Mouse (Mus musculus) midbrain, embryonic 13.5 days (tissue): Measurements from ENCODE around the gene Sirt2. TPM values are rescaled to one million over a fixed set of nuclear protein-coding genes. Genes with fewer than 3 reads are reported as not detected.

Experiments
- ATAC-seq: fragments of 200-750 bp; cut with Nextera tagmentation; 2 replicates; pipeline ENCODE4 v1.8.0; 2017; ENCODE audit warnings: mild to moderate bottlenecking, moderate TSS enrichment, moderate library complexity
- H3K27ac ChIP-seq: fragments of 300-500 bp; sonication (generic); 2 replicates; pipeline ENCODE4 v1.5.1; 2015; ENCODE audit warnings: inconsistent platforms, mild to moderate bottlenecking, moderate library complexity
- H3K27me3 ChIP-seq: fragments of 300-500 bp; sonication (generic); 2 replicates; pipeline ENCODE4 v1.6.1; 2015; ENCODE audit warnings: mild to moderate bottlenecking, inconsistent platforms
- H3K36me3 ChIP-seq: fragments of 300-500 bp; sonication (generic); 2 replicates; pipeline ENCODE4 v1.6.1; 2015; ENCODE audit warnings: mild to moderate bottlenecking, inconsistent platforms
- H3K4me1 ChIP-seq: fragments of 300-500 bp; sonication (generic); replicated peaks from 2 replicates; pipeline ENCODE4 v1.6.1; 2015; ENCODE audit warnings: inconsistent platforms
- H3K4me2 ChIP-seq: fragments of 300-500 bp; sonication (generic); replicated peaks from 2 replicates; pipeline ENCODE4 v1.6.1; 2015; ENCODE audit warnings: moderate library complexity, mild to moderate bottlenecking, inconsistent platforms
- H3K4me3 ChIP-seq: fragments of 300-500 bp; sonication (generic); replicated peaks from 2 replicates; pipeline ENCODE4 v1.5.1; 2015; ENCODE audit warnings: mild to moderate bottlenecking, inconsistent platforms
- H3K9ac ChIP-seq: fragments of 300-500 bp; sonication (generic); replicated peaks from 2 replicates; pipeline ENCODE4 v1.6.1; 2015; ENCODE audit warnings: mild to moderate bottlenecking, inconsistent platforms
- H3K9me3 ChIP-seq: fragments of 300-500 bp; sonication (generic); 2 replicates; pipeline ENCODE4 v1.6.1; 2016; ENCODE audit warnings: mild to moderate bottlenecking, inconsistent platforms
- WGBS: fragments of 180-500 bp; shearing (Covaris S2); methylation state at CpG from one replicate; pipeline ENCODE4 v1.1.7; 2015; 5-methylcytosine and 5-hydroxymethylcytosine counted together
- polyA plus RNA-seq: library from polyadenylated mRNA; unstranded; fragments of >200 nt; fragmentation: Nextera tagmentation; extraction: Ambion mirVana; gene quantifications from 2 replicates; pipeline ENCODE4 v1.2.1, GENCODE M21; 2015

Gene Sirt2
- polyA plus RNA-seq, 1 experiment from 2014 or later, result 108 TPM

DNA sequence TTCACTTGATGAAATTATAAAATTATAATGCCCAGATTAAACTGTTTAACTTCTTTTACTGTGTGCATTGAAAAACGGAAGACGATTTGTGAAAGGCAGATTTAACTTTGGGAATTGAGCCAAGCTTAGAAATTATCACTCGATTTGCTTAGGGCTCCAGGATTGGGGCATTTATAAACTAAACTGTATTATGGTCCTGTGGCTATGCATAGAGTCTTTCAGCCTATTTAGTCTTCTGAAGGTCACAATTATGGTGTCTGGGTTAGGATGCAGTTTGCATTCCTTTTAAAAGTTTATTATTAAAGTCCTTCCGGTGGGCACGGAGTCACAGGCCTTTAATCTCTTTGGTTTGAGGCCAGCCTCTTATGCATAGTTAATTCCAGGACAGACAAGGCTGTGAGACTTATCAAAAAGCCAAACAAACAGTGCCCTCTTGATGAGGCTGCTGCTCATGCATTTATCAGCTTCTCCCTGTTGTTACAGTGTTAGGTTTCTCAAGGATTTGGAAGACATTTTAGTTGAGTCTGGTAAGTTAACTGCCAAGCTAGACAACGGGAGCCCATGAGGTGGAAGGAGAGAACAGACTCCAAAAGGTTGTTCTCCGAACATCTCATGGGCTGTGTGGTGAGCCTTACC lies 45.2 kb downstream of the Sirt2 start:
- peaks cover 62% of the 10 kb centered on the region for H3K4me1 ChIP-seq

GRCm38 (mm10) chr7:28812436-28812835 lies 45.9 kb downstream of the Sirt2 start:
- 75% methylated on average over 4 of the region's 4 CpGs for WGBS
- H3K27ac ChIP-seq, result no peak overlapping the region
- H3K4me1 ChIP-seq, result peaks cover 68% of the 10 kb centered on the region
- no peak for ATAC-seq
- H3K4me2 ChIP-seq, result peak overlapping the region; percentile 92
- no peaks in the 10 kb centered on the region for H3K9me3 ChIP-seq
- peaks cover 52% of the 10 kb centered on the region for H3K36me3 ChIP-seq
- H3K4me3 ChIP-seq, result peak overlapping the region; percentile 81
- no peaks in the 10 kb centered on the region for H3K27me3 ChIP-seq
- H3K9ac ChIP-seq, result peak overlapping the region; percentile 71

More for the DNA sequence above, 45.2 kb downstream of the Sirt2 start:
- Histone ChIP-seq H3K4me2 (peak overlapping the region; percentile 92), H3K9me3 (no peaks in the 10 kb centered on the region), H3K36me3 (peaks cover 45% of the 10 kb centered on the region), H3K9ac (peak overlapping the region; percentile 71), H3K27ac (peak overlapping the region; percentile 98; the same call in 1 of the 2 replicates), H3K27me3 (no peaks in the 10 kb centered on the region), H3K4me3 (peak overlapping the region; percentile 81)
- WGBS, result 14% methylated on average over 7 of the region's 7 CpGs
- no peak for ATAC-seq

GRCm38 (mm10) chr7:28812949-28813348 lies 46.4 kb downstream of the Sirt2 start:
- H3K27ac ChIP-seq, result no peak overlapping the region
- H3K9ac ChIP-seq, result peak overlapping the region; percentile 19; the same call in 1 of the 2 replicates
- H3K36me3 ChIP-seq, result peaks cover 57% of the 10 kb centered on the region
- no peak for ATAC-seq
- 85% methylated on average over 5 of the region's 5 CpGs for WGBS
- no peaks in the 10 kb centered on the region for H3K27me3 ChIP-seq
- peaks cover 69% of the 10 kb centered on the region for H3K4me1 ChIP-seq
- peak overlapping the region; percentile 81 for H3K4me3 ChIP-seq
- H3K4me2 ChIP-seq, result peak overlapping the region; percentile 92
- H3K9me3 ChIP-seq, result no peaks in the 10 kb centered on the region

- H3K9ac ChIP-seq, result no peak overlapping the region; the same call in 1 of the 2 replicates
- peaks cover 75% of the 10 kb centered on the region for H3K4me1 ChIP-seq
- no peak overlapping the region for H3K27ac ChIP-seq
- H3K27me3 ChIP-seq, result no peaks in the 10 kb centered on the region
- no peaks in the 10 kb centered on the region for H3K9me3 ChIP-seq
- 89% methylated on average over 5 of the region's 5 CpGs for whole genome bisulfite sequencing
- peaks cover 71% of the 10 kb centered on the region for H3K36me3 ChIP-seq
- H3K4me2 ChIP-seq, result no peak overlapping the region
- H3K4me3 ChIP-seq, result no peak overlapping the region
- no peak for ATAC-seq
Measured at GRCm38 (mm10) chr7:28814306-28815034, 47.9 kb downstream of the Sirt2 start.

GRCm38 (mm10) chr7:28815230-28815629 lies 48.7 kb downstream of the Sirt2 start:
- peaks cover 78% of the 10 kb centered on the region for H3K36me3 ChIP-seq
- peak overlapping the region; percentile 32; the same call in 1 of the 2 replicates for H3K9ac ChIP-seq
- ATAC-seq, result no peak
- no peak overlapping the region for H3K4me3 ChIP-seq
- H3K4me1 ChIP-seq, result peaks cover 80% of the 10 kb centered on the region
- H3K27ac ChIP-seq, result no peak overlapping the region
- no peaks in the 10 kb centered on the region for H3K27me3 ChIP-seq
- no peaks in the 10 kb centered on the region for H3K9me3 ChIP-seq
- 90% methylated on average over 9 of the region's 9 CpGs for whole genome bisulfite sequencing
- H3K4me2 ChIP-seq, result no peak overlapping the region

- Histone ChIP-seq H3K27ac (no peak overlapping the region), H3K4me3 (no peak overlapping the region), H3K4me2 (no peak overlapping the region), H3K9me3 (no peaks in the 10 kb centered on the region), H3K27me3 (no peaks in the 10 kb centered on the region), H3K9ac (peak overlapping the region; percentile 1; the same call in 1 of the 2 replicates), H3K36me3 (peaks cover 88% of the 10 kb centered on the region), H3K4me1 (peaks cover 90% of the 10 kb centered on the region)
- no peak for ATAC-seq
- WGBS, result 82% methylated on average over 9 of the region's 9 CpGs
Measured at GRCm38 (mm10) chr7:28816201-28816600, 49.7 kb downstream of the Sirt2 start.

GRCm38 (mm10) chr7:28816920-28817319 lies 50.4 kb downstream of the Sirt2 start:
- WGBS, result 91% methylated on average over 10 of the region's 10 CpGs
- no peak overlapping the region for H3K27ac ChIP-seq
- no peaks in the 10 kb centered on the region for H3K27me3 ChIP-seq
- no peak overlapping the region for H3K4me2 ChIP-seq
- H3K36me3 ChIP-seq, result peaks cover 95% of the 10 kb centered on the region
- no peak overlapping the region for H3K4me3 ChIP-seq
- no peaks in the 10 kb centered on the region for H3K9me3 ChIP-seq
- ATAC-seq, result no peak
- 0 out of 2 replicates have a peak overlapping the region, but pooled peaks have one; percentile 32 for H3K9ac ChIP-seq
- H3K4me1 ChIP-seq, result peaks cover 91% of the 10 kb centered on the region

DNA sequence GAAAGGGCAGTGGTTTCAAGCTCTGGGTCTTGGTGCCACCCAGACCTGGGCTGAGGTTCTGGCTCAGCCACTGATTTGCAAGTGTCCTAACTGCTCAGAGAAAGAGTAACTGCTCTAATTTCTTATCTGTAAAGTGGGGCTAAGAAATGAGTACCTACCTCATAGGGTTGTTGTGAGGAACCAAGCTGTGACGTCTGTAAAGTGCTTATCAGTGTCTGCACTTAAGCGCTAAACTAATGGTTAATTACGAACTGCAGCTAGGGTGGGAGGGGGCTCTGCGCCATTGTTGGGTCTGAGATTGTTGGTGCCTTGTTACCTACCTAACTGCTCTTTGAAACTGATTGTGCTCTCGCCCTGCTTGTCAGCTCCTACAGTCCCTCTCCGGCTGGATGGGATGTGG lies 51.0 kb downstream of the Sirt2 start:
- H3K4me1 ChIP-seq, result peaks cover 85% of the 10 kb centered on the region
- peak overlapping the region; percentile 39; the same call in 1 of the 2 replicates for H3K9ac ChIP-seq
- 0 out of 2 replicates have a peak overlapping the region, but pooled peaks have one; percentile 5 for H3K4me3 ChIP-seq
- WGBS, result 74% methylated on average over 6 of the region's 6 CpGs
- H3K9me3 ChIP-seq, result no peaks in the 10 kb centered on the region
- no peak overlapping the region for H3K4me2 ChIP-seq
- peaks cover 98% of the 10 kb centered on the region for H3K36me3 ChIP-seq
- H3K27ac ChIP-seq, result no peak overlapping the region; the same call in 1 of the 2 replicates
- H3K27me3 ChIP-seq, result no peaks in the 10 kb centered on the region
- ATAC-seq, result no peak

GRCm38 (mm10) chr7:28817957-28818356 lies 51.4 kb downstream of the Sirt2 start:
- Histone ChIP-seq H3K27ac (no peak overlapping the region; the same call in 1 of the 2 replicates), H3K9me3 (no peaks in the 10 kb centered on the region), H3K4me2 (no peak overlapping the region), H3K36me3 (peaks cover 98% of the 10 kb centered on the region), H3K4me1 (peaks cover 81% of the 10 kb centered on the region), H3K4me3 (0 out of 2 replicates have a peak overlapping the region, but pooled peaks have one; percentile 5), H3K9ac (peak overlapping the region; percentile 39; the same call in 1 of the 2 replicates), H3K27me3 (no peaks in the 10 kb centered on the region)
- no peak for ATAC-seq
- WGBS, result 74% methylated on average over 4 of the region's 4 CpGs

GRCm38 (mm10) chr7:28818436-28818835 lies 51.9 kb downstream of the Sirt2 start:
- WGBS, result 77% methylated on average over 18 of the region's 18 CpGs
- no peak overlapping the region for H3K4me3 ChIP-seq

GRCm38 (mm10) chr7:28818861-28819452 lies 52.4 kb downstream of the Sirt2 start:
- Histone ChIP-seq H3K36me3 (peaks cover 91% of the 10 kb centered on the region), H3K27me3 (no peaks in the 10 kb centered on the region), H3K9me3 (no peaks in the 10 kb centered on the region), H3K4me3 (no peak overlapping the region), H3K4me1 (peaks cover 75% of the 10 kb centered on the region), H3K27ac (no peak overlapping the region), H3K9ac (no peak overlapping the region), H3K4me2 (no peak overlapping the region)
- 76% methylated on average over 4 of the region's 4 CpGs for WGBS
- no peak for ATAC-seq

More at GRCm38 (mm10) chr7:28818436-28818835, 51.9 kb downstream of the Sirt2 start:
- Histone ChIP-seq H3K9me3 (no peaks in the 10 kb centered on the region), H3K9ac (no peak overlapping the region), H3K4me1 (peaks cover 78% of the 10 kb centered on the region), H3K36me3 (peaks cover 96% of the 10 kb centered on the region), H3K4me2 (no peak overlapping the region), H3K27me3 (no peaks in the 10 kb centered on the region), H3K27ac (no peak overlapping the region)
- ATAC-seq, result no peak

GRCm38 (mm10) chr7:28819571-28819970 lies 53.0 kb downstream of the Sirt2 start:
- no peaks in the 10 kb centered on the region for H3K27me3 ChIP-seq
- WGBS, result 78% methylated on average over 4 of the region's 4 CpGs
- no peak overlapping the region for H3K4me2 ChIP-seq
- H3K4me3 ChIP-seq, result no peak overlapping the region
- H3K9me3 ChIP-seq, result no peaks in the 10 kb centered on the region
- peaks cover 73% of the 10 kb centered on the region for H3K4me1 ChIP-seq
- peaks cover 85% of the 10 kb centered on the region for H3K36me3 ChIP-seq
- H3K9ac ChIP-seq, result no peak overlapping the region
- ATAC-seq, result no peak
- peak overlapping the region; percentile 69 for H3K27ac ChIP-seq
